Mouse (Mus musculus): ENCODE measurements around the gene Pdgfd. TPM values are rescaled to one million over a fixed set of nuclear protein-coding genes. Genes with fewer than 3 reads are reported as not detected.
A peak's percentile ranks its signal among the peaks of the same experiment; 100 is the strongest.

The Pdgfd gene
- polyA plus RNA-seq, 1 experiment: 20.4 TPM

- no peak for TF ChIP-seq POLR2A (IDR thresholded peaks at IDR 0.05; ENCODE audit: low read depth, low read length)
- TF ChIP-seq CTCF (IDR thresholded peaks at IDR 0.05; ENCODE audit: borderline replicate concordance, insufficient read depth, low read length): no peak
- H3K4me3 ChIP-seq (ENCODE audit: insufficient read depth, low read length): no peak overlapping the region
- no peak overlapping the region for H3K27ac ChIP-seq (ENCODE audit: insufficient read depth, low read length)
- H3K4me1 ChIP-seq (ENCODE audit: control insufficient read depth, insufficient read depth, low read length): no peaks in the 10 kb centered on the region
Observed at GRCm38 (mm10) chr9:6250320-6250719, 81.9 kb downstream of the Pdgfd start.

- TF ChIP-seq POLR2A (IDR thresholded peaks at IDR 0.05; ENCODE audit: low read depth, low read length): no peak
- no peak for TF ChIP-seq CTCF (IDR thresholded peaks at IDR 0.05; ENCODE audit: borderline replicate concordance, insufficient read depth, low read length)
- H3K27ac ChIP-seq (ENCODE audit: insufficient read depth, low read length): no peak overlapping the region
- H3K4me3 ChIP-seq (ENCODE audit: insufficient read depth, low read length): no peak overlapping the region
- no peaks in the 10 kb centered on the region for H3K4me1 ChIP-seq (ENCODE audit: control insufficient read depth, insufficient read depth, low read length)
Observed at GRCm38 (mm10) chr9:6251990-6252389, 83.6 kb downstream of the Pdgfd start.

DNA sequence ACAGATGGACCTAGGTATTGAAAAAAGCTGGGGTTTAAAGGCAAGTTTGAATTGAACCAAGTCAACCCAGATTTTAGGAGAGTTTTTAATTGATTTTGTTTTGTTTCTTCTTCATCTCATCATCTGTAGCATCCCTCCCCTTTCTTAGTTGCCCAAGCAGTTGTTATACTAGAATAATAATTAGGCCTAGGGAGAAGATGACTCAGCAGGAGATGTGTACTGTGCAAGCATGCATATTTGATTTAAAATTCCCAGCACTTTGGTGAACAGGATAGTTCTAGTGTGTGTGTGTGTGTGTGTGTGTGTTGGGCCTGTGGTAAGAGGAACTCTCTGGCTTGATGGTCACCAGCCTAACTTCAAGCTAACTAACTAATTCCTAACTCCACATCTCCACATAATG lies 88.7 kb downstream of the Pdgfd start:
- Histone ChIP-seq H3K4me1 (ENCODE audit: control insufficient read depth, insufficient read depth, low read length) (no peaks in the 10 kb centered on the region), H3K4me3 (ENCODE audit: insufficient read depth, low read length) (no peak overlapping the region), H3K27ac (ENCODE audit: insufficient read depth, low read length) (no peak overlapping the region)
- TF ChIP-seq POLR2A (IDR thresholded peaks at IDR 0.05; ENCODE audit: low read depth, low read length) (no peak), CTCF (IDR thresholded peaks at IDR 0.05; ENCODE audit: borderline replicate concordance, insufficient read depth, low read length) (no peak)

- no peak overlapping the region for H3K27ac ChIP-seq (ENCODE audit: insufficient read depth, low read length)
- no peak for TF ChIP-seq CTCF (IDR thresholded peaks at IDR 0.05; ENCODE audit: borderline replicate concordance, insufficient read depth, low read length)
- TF ChIP-seq POLR2A (IDR thresholded peaks at IDR 0.05; ENCODE audit: low read depth, low read length): no peak
- H3K4me3 ChIP-seq (ENCODE audit: insufficient read depth, low read length): no peak overlapping the region
- no peaks in the 10 kb centered on the region for H3K4me1 ChIP-seq (ENCODE audit: control insufficient read depth, insufficient read depth, low read length)
Observed at GRCm38 (mm10) chr9:6264820-6265219, 96.4 kb downstream of the Pdgfd start.

DNA sequence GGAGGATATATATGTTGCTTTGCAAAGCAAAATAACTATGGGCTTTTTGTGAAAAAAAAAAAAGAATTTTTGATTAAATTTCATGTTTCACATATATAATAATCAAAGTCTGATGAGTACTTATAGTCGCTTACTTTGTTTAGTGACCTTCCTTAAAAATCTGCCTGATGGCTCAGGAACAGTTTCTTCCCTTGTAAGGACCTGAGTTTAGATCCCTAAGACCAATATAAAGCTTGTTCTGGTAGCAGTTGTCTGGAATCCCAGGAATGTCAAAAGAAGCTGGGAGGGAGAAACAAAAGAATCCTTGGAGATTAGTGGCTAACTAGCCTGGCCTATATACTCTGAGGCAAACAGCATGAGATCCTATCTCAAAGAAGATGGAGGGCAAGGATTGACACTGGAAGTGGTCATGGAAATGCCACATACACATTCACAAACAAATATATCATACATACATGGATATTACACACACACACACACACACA lies 101.5 kb downstream of the Pdgfd start, which contains the start of gene Ddi1:
Gene Ddi1, minus strand, starts transcription at position 51 of the 485 bp plus-strand sequence.
- TF ChIP-seq CTCF (IDR thresholded peaks at IDR 0.05; ENCODE audit: borderline replicate concordance, insufficient read depth, low read length) (no peak), POLR2A (IDR thresholded peaks at IDR 0.05; ENCODE audit: low read depth, low read length) (no peak)
- H3K4me1 ChIP-seq (ENCODE audit: control insufficient read depth, insufficient read depth, low read length): no peaks in the 10 kb centered on the region
- no peak within 1 kb of the TSS; the same call in 1 of the 2 replicates for H3K27ac ChIP-seq (ENCODE audit: insufficient read depth, low read length)
- H3K4me3 ChIP-seq (ENCODE audit: insufficient read depth, low read length): no peak within 1 kb of the TSS

DNA sequence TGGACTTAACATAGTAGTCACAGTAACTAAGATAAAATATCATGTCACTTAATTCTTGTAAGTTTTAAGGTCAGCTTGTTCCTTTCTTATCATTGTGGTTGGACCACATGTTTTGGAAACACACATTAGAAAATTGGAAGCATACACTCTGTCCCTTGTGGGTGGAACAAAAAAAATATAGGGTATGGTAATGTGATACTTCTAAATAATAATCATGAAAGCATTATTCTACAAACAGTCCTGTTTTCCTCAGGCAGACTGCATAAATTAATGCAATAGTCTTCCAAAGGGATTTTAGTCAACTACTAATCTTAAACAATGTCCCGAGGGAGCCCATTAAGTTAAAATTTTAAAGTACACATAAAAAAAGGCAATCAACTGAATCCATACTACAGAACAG lies 108.0 kb downstream of the Pdgfd start:
- H3K27ac ChIP-seq (ENCODE audit: insufficient read depth, low read length): no peak overlapping the region
- peaks cover 4% of the 10 kb centered on the region; the same call in 1 of the 2 replicates for H3K4me1 ChIP-seq (ENCODE audit: control insufficient read depth, insufficient read depth, low read length)
- TF ChIP-seq CTCF (IDR thresholded peaks at IDR 0.05; ENCODE audit: borderline replicate concordance, insufficient read depth, low read length) (no peak), POLR2A (IDR thresholded peaks at IDR 0.05; ENCODE audit: low read depth, low read length) (no peak)
- no peak overlapping the region for H3K4me3 ChIP-seq (ENCODE audit: insufficient read depth, low read length)

- no peak overlapping the region for H3K4me3 ChIP-seq (ENCODE audit: insufficient read depth, low read length)
Observed at GRCm38 (mm10) chr9:6277526-6277925, 109.1 kb downstream of the Pdgfd start.

GRCm38 (mm10) chr9:6286770-6287169 lies 118.4 kb downstream of the Pdgfd start:
- Histone ChIP-seq H3K27ac (ENCODE audit: insufficient read depth, low read length) (no peak overlapping the region), H3K4me1 (ENCODE audit: control insufficient read depth, insufficient read depth, low read length) (no peaks in the 10 kb centered on the region), H3K4me3 (ENCODE audit: insufficient read depth, low read length) (no peak overlapping the region)
- TF ChIP-seq POLR2A (IDR thresholded peaks at IDR 0.05; ENCODE audit: low read depth, low read length): no peak
- no peak for TF ChIP-seq CTCF (IDR thresholded peaks at IDR 0.05; ENCODE audit: borderline replicate concordance, insufficient read depth, low read length)

More at GRCm38 (mm10) chr9:6277526-6277925, 109.1 kb downstream of the Pdgfd start:
- H3K4me1 ChIP-seq (ENCODE audit: control insufficient read depth, insufficient read depth, low read length): peaks cover 4% of the 10 kb centered on the region; the same call in 1 of the 2 replicates
- H3K27ac ChIP-seq (ENCODE audit: insufficient read depth, low read length): peak overlapping the region; percentile 62
- TF ChIP-seq POLR2A (IDR thresholded peaks at IDR 0.05; ENCODE audit: low read depth, low read length) (no peak), CTCF (IDR thresholded peaks at IDR 0.05; ENCODE audit: borderline replicate concordance, insufficient read depth, low read length) (no peak)

GRCm38 (mm10) chr9:6289211-6289696 lies 120.9 kb downstream of the Pdgfd start:
- no peak overlapping the region for H3K4me3 ChIP-seq (ENCODE audit: insufficient read depth, low read length)
- H3K27ac ChIP-seq (ENCODE audit: insufficient read depth, low read length): no peak overlapping the region
- H3K4me1 ChIP-seq (ENCODE audit: control insufficient read depth, insufficient read depth, low read length): no peaks in the 10 kb centered on the region
- TF ChIP-seq CTCF (IDR thresholded peaks at IDR 0.05; ENCODE audit: borderline replicate concordance, insufficient read depth, low read length) (no peak), POLR2A (IDR thresholded peaks at IDR 0.05; ENCODE audit: low read depth, low read length) (no peak)

DNA sequence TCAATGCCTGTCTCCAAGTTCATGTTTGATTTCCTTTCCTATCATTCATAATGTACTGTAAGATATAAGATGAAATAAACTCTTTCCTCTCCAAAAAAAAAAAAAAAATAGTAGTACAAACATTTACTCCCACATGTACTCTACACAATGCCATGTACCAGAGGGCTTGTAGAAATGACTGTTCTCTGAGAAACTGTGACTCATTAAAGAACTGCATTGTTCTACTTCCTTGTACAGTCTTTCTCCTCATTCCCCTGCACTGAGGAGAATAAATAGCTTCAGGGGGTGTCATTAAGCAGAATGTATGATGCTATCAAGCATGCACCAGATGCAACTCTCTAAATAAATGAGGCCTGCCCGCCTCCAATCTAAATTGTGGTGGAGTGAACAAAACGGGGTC lies 130.2 kb downstream of the Pdgfd start:
- H3K27ac ChIP-seq (ENCODE audit: insufficient read depth, low read length): no peak overlapping the region
- H3K4me1 ChIP-seq (ENCODE audit: control insufficient read depth, insufficient read depth, low read length): no peaks in the 10 kb centered on the region
- no peak overlapping the region for H3K4me3 ChIP-seq (ENCODE audit: insufficient read depth, low read length)
- TF ChIP-seq POLR2A (IDR thresholded peaks at IDR 0.05; ENCODE audit: low read depth, low read length) (no peak), CTCF (IDR thresholded peaks at IDR 0.05; ENCODE audit: borderline replicate concordance, insufficient read depth, low read length) (no peak)

All from embryonic fibroblast, embryonic 13.5 days (primary cell).